Mouse (Mus musculus) E14TG2a.4 (cell line): ENCODE data around the gene Hba-a1.

ENCODE experiments used
- CTCF ChIP-seq: conservative IDR thresholded peaks from 2 replicates; pipeline ENCODE4 v1.5.1; 2014; ENCODE audit warnings: low read length
- POU5F1 ChIP-seq: IDR thresholded peaks from 2 replicates; pipeline ENCODE4 v1.6.1; 2014; ENCODE audit warnings: low read length, borderline replicate concordance

DNA sequence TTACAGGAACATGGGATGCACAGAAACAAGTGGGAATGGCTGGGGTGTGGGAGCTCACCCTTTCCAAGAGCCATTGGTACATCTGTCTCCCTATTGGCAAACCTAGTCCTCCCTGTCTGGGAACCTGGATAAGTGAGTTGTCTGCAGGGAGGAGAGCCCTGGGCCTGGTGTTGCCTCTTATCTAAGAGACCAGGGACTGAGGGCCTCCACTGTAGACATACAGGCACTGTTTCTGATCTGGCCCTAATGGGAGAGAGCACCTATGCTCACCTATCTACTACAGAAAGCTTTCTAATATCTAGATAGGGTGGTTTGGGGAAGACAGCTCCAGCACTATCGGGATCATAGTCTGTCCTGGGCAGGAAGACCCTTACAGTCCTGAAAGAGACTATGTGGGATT is 27.2 kb upstream of the Hba-a1 start:
- no peak for TF ChIP-seq CTCF
- no peak for TF ChIP-seq POU5F1
